Mouse (Mus musculus) cerebral cortex, adult 2 months (tissue): Measurements from ENCODE around the gene 1810013L24Rik.

Source experiments
- WGBS: fragments of 180-500 bp; shearing (Covaris S2); methylation state at CpG from one replicate; pipeline ENCODE4 v1.1.7; 2018; 5-methylcytosine and 5-hydroxymethylcytosine counted together

Gene 1810013L24Rik

GRCm38 (mm10) chr16:8829564-8830359 is at the start of gene 1810013L24Rik:
1810013L24Rik (plus strand) TSS chr16:8830100.
- WGBS = under 1% methylated on average over 78 of the region's 80 CpGs

- WGBS = 80% methylated on average over 3 of the region's 3 CpGs
Observed at GRCm38 (mm10) chr16:8780187-8780586, 49.7 kb upstream of the 1810013L24Rik start.

DNA sequence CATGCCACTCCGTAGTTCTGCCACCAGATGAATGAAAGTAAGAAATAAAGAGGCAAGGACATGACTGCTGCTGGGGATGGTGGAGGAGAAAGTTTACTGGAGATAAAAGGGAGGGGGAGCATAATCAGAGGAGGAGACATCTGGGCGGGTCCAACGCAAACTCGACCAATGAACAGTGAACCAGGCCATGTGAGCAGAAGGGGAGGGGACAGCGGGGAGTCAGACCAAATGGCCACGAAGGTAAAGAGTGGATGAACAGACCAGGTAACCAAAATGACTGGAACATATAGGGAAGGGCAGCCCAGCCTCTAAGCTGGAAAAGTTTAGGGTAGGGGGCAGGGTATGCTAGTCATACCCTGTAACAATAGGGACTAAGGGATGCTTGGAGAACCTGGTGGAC is 48.7 kb upstream of the 1810013L24Rik start:
- WGBS = 58% methylated on average over 6 of the region's 6 CpGs

DNA sequence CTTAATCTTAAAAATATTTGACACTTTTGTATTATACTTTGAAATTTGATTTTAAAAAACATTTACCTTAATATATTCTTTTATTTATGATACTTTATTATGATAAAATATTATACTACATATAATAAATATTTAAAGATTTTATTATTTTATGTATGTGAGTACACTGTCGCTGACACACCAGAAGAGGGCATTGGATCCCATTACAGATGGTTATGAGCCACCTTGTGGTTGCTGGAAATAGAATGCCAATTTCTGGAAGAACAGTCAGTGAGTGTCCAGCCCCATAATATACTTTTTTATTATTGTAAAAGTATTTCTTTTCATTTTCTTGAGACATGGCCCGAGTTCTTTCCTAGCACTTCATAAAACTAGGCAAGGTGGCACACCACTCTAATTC is 48.2 kb upstream of the 1810013L24Rik start:
- 77% methylated on average over 2 of the region's 2 CpGs for WGBS

DNA sequence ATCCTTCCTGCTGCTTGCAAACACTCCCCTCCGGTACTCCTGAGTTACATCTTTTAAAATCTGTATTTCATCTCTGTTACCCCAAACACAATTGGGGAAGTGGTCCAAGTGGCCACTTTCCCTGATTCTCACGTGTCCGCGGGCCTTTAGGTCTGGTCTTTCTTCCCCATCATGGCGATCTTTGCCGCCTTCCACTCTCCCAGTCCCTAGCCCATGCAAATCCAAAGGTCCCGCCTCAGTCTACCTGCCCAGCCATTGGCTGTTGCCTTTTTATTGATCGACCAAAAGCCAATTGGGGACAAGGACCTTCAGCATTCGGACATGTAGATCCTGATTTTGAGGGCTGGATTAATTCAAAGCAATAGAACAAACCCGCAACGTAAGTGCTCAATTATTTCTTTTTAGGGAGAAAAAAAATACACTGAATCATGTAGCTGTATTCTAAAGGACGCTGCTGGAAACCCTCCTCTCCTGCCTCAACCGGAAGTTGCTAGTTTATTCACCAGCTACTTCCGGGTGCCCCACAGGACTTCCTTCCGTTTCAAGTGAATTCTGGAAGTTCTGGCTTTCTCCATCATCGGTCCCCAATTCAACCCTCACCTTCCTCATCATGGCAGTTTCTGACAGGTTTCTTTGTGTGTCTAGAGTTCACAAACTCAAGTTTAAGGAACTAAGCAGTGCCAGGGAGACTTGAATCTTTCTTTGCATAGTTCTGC is 46.5 kb upstream of the 1810013L24Rik start:
- 82% methylated on average over 16 of the region's 16 CpGs for WGBS

DNA sequence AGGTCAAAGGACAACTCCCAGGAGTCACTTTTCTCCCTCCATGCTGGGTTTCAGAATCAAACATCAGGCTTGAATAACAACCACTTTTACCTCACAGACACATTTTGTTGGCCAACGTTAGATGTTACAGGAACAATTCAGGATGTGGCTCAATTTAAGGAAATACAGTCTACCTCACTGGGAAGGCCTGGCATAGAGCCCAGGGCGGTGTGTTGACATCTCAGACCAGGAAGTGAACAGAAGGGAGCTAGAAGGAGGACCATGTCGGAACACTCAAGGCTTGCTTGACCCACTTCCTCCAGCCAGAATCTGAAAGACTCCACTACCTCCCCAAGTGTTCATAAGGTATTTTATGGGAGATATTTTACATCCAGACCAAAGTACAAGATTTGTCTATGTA is 45.1 kb upstream of the 1810013L24Rik start:
- WGBS = 48% methylated on average over 3 of the region's 3 CpGs

DNA sequence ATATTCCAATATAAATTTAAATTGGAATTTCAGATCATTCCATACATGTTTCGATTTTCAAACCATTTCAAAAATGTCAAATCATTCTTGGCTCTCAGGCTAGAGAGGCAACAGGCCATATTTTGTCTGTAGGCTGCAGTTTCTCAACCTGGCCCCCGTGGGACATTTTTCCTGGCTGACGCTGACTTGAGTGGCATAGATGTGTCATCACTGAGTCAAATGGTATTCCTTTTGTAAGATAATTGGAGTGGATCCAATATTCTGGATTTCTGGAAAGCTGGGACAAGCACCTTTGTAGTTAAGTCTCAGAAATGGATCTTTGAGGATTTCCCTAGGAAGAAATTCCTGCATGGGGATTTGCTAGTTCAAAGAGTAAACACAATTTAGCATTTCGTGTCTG is 39.0 kb upstream of the 1810013L24Rik start:
- WGBS = 68% methylated on average over 4 of the region's 4 CpGs

GRCm38 (mm10) chr16:8791949-8792557 is 37.8 kb upstream of the 1810013L24Rik start, which contains the start of gene Usp7:
Usp7 (minus strand) TSS chr16:8792308.
- WGBS = 97% methylated on average over 20 of the region's 20 CpGs

DNA sequence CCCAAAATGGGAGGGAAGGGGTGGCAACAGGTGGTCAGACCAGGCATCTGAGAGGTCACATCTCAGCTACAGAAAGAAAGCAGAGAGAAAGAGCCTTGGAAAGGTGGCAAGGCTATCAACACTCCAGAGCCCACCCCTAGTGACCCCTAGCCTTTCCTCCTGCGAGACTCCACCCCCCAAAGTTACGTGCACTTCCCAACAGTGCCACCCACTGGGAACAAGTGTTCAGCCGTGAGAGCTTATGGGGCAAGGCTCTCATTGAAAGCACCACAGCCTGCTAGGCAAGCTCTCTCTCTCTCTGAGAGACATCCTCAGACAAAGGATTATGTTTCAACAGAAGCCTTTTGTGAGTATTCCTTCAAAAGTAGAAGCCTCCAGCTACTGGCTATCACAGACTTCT is 34.9 kb upstream of the 1810013L24Rik start:
- WGBS = 9% methylated on average over 3 of the region's 3 CpGs

DNA sequence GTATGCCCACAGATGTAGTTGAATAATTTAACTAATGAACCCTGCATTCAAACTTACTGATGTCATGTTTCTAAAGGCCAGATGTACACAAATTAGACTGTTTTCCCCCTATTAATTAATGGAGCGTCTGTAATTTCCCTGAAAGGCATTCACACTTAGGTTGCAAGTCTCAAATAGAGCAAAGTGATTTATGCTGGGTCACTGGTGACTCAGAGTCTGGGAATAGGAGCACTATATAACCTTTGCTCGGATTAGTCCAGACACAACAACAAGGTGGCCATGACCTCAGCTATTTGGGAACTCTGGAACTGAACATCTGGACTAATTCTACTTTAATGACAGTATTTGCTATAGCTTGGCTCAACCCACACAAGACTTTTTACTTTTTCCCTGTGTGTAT is 34.0 kb upstream of the 1810013L24Rik start:
- 70% methylated on average over 2 of the region's 2 CpGs for WGBS

- 24% methylated on average over 4 of the region's 4 CpGs for WGBS
Observed at GRCm38 (mm10) chr16:8806703-8807102, 23.2 kb upstream of the 1810013L24Rik start.

GRCm38 (mm10) chr16:8810399-8811127 is 19.3 kb upstream of the 1810013L24Rik start:
- 81% methylated on average over 14 of the region's 14 CpGs for WGBS

DNA sequence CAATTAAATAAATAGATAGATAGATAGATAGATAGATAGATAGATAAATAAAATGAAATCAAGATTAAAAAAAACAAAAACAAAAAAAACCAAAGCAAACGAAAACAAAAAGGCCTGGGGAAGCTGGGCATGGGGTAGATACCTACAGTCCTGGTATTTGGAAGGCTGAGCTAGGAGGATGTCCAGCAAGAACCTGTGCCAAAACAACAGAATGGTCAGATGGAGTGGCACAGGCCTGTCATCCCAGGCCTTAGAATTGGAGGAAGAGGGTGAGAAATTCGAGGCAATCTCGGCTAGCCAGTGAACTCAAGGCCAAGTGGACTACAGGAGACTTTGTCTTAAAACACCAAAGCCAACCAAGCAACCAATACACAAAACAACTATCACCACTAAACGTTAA is 12.0 kb upstream of the 1810013L24Rik start:
- WGBS = 80% methylated on average over 4 of the region's 4 CpGs

DNA sequence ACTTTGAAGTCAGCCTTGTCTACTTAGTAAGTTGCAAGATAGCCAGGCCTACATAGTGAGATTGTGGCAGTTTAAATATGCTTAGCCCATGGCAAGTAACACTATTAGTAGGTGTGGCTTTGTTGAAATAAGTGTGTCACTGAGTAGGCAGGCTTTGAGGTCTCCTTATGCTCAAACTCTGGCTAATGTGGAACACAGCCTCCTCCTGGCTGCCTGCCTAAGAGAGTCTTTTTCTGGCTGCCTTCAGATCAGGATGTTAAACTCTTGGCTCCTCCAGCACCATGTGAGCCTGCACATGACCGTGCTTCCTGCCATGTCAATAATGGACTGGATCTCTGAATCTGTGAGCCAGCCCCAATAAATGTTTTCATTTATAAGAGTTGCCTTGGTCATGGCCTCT is 8.5 kb upstream of the 1810013L24Rik start:
- 33% methylated on average over 1 of the region's 1 CpGs for WGBS

DNA sequence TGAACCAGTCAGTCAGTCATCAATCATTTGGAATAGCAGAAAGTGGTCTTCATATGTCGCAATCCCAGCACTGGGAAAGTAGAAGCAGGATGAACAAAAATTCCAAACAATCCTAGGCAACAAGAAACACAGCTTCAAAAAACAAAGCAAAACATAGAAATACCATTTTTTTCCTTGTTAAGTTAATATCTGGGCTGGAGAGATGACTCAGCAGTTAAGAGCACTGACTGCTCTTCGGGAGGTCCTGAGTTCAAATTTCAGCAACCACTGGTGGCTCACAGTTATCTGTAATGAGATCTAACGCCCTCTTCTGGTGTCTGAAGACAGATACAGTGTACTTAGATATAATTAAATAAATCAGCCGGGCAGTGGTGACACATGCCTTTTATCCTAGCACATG is 7.3 kb upstream of the 1810013L24Rik start:
- WGBS = 84% methylated on average over 4 of the region's 4 CpGs

DNA sequence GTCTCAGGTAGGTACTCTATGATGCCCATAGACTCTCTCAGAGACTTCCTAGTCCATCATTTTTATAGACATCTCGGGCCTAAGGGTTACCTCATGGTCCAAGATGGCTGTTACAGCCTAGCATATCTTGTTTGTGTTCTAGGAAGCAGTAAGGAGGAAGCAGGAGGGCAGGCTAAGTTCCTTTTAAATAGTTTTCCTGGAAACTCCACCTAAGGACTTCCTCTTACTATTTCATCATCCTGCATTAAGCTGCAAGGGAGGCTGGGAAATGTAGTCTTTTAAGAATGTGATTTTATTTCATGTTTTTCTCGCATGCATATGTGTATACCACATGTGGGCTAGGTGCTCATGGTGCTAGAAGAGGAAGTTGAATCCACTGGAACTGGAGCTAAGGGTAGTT is 6.2 kb upstream of the 1810013L24Rik start:
- WGBS = 63% methylated on average over 2 of the region's 2 CpGs

DNA sequence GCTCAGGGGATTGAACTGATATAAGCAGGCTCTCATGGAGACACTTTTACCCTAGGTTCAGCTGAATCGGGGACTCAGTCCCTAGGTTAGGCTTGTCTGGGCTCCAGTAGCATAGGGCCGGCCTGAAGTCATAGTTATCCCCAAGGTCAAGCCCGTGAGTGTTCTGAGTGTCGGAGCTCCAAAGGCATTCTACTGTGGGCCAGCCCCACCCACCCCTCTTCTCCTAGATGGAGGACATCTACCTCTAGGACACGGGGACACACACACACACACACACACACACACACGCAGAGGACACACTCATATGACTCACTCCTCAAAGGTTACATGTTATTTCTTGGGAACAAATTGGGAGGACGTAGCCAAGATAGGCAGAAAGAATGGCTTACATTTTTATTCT is 2.5 kb upstream of the 1810013L24Rik start:
- 93% methylated on average over 7 of the region's 7 CpGs for WGBS

DNA sequence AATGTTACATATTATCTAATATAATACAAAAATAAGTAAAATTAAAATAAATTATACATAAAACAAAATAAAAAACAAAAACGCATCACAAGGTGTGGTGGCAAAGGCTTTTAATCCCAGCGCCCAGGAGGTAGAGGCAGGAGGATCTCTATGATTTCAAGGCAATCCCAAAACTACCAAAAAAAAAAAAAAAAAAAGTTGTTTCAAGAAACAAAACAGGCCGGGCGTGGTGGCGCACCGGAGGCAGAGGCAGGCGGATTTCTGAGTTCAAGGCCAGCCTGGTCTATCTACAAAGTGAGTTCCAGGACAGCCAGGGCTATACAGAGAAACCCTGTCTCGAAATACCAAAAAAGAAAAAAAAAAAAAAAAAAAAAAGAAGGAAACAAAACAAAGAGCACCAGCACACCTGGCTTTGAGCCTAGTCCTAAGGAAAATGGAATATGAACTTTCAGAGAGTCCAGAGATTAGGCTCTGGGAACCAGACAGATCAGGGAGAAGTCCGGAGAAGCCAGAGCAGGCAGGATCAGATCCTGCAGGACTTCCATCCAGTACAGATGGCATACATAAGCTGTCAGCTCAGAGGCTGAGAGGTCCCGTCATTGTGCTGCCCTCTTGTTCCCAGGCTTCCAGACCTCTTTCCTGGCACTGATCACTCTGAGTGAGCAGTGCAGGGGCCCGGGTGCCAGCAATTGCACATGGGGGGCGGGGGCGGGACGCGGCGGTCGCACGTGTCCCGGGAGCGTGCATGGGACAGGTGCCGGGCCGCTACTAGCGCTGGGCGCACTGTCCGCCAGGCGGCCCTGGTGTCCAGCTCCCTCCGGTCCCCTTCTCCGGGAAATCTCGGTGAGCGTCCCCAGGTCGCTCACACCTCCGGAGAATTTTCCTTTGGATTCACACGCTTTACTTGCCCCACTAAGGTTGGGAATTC is 1.0 kb upstream of the 1810013L24Rik start:
- 10% methylated on average over 33 of the region's 33 CpGs for WGBS

- WGBS = under 1% methylated on average over 73 of the region's 74 CpGs
Observed at GRCm38 (mm10) chr16:8830431-8831211, 721 bp downstream of the 1810013L24Rik start.

- WGBS = 1% methylated on average over 12 of the region's 12 CpGs
Observed at GRCm38 (mm10) chr16:8831241-8831640, 1.3 kb downstream of the 1810013L24Rik start.
